Mouse (Mus musculus) forebrain, embryonic 11.5 days (tissue): ENCODE results near the gene Olfr366. TPM values are rescaled to one million over a fixed set of nuclear protein-coding genes. Genes with fewer than 3 reads are reported as not detected.
"Not testable (repeated sequence)": the region's sequence is repeated elsewhere in the genome, so short reads cannot be mapped to it uniquely, and the experiment has no call there.

Experiments used
- ATAC-seq: fragments of 200-750 bp; cut with Nextera tagmentation; replicated peaks from 2 replicates; pipeline ENCODE4 v1.8.0; 2017; ENCODE audit warnings: moderate TSS enrichment; ENCODE audit not compliant: low FRiP score
- DNase-seq: peaks from one replicate; pipeline ENCODE4 v3.0.0-alpha.2; 2017; ENCODE audit warnings: low spot score
- H3K27ac ChIP-seq: fragments of 300-500 bp; sonication (generic); 2 replicates; pipeline ENCODE4 v1.5.1; 2014; ENCODE audit warnings: low read depth, low read length
- H3K27me3 ChIP-seq: fragments of 300-500 bp; sonication (generic); 2 replicates; pipeline ENCODE4 v1.6.1; 2014; ENCODE audit warnings: mild to moderate bottlenecking, low read length, mixed read lengths; ENCODE audit not compliant: control insufficient read depth, insufficient read depth
- H3K36me3 ChIP-seq: fragments of 300-500 bp; sonication (generic); 2 replicates; pipeline ENCODE4 v1.6.1; 2014; ENCODE audit warnings: mild to moderate bottlenecking, low read length, moderate library complexity, mixed read lengths; ENCODE audit not compliant: control insufficient read depth, insufficient read depth
- H3K4me1 ChIP-seq: fragments of 300-500 bp; sonication (generic); replicated peaks from 2 replicates; pipeline ENCODE4 v1.6.1; 2014; ENCODE audit warnings: low read length, mixed read lengths; ENCODE audit not compliant: control insufficient read depth, insufficient read depth
- H3K4me2 ChIP-seq: fragments of 300-500 bp; sonication (generic); 2 replicates; pipeline ENCODE4 v1.6.1; 2014; ENCODE audit warnings: low read depth, mild to moderate bottlenecking, low read length, moderate library complexity, mixed read lengths; ENCODE audit not compliant: severe bottlenecking
- H3K4me3 ChIP-seq: fragments of 300-500 bp; sonication (generic); 2 replicates; pipeline ENCODE4 v1.5.1; 2014; ENCODE audit warnings: low read depth, low read length
- H3K9ac ChIP-seq: fragments of 300-500 bp; sonication (generic); 2 replicates; pipeline ENCODE4 v1.6.1; 2014; ENCODE audit warnings: low read length
- H3K9me3 ChIP-seq: fragments of 300-500 bp; sonication (generic); 2 replicates; pipeline ENCODE4 v1.6.1; 2016; ENCODE audit warnings: low read length, mixed read lengths; ENCODE audit not compliant: control insufficient read depth
- WGBS: fragments of 180-500 bp; shearing (Covaris S2); extraction: QIAGEN DNeasy Blood & Tissue Kit; methylation state at CpG from one replicate; pipeline ENCODE4 v1.1.7; 2014; 5-methylcytosine and 5-hydroxymethylcytosine counted together
- polyA plus RNA-seq: library from polyadenylated mRNA; unstranded; fragments of >200 nt; fragmentation: Nextera tagmentation; extraction: Ambion mirVana; gene quantifications from 2 replicates; pipeline ENCODE4 v1.2.1, GENCODE M21; 2014

Gene Olfr366
- polyA plus RNA-seq, result not detected in 2 replicates

DNA sequence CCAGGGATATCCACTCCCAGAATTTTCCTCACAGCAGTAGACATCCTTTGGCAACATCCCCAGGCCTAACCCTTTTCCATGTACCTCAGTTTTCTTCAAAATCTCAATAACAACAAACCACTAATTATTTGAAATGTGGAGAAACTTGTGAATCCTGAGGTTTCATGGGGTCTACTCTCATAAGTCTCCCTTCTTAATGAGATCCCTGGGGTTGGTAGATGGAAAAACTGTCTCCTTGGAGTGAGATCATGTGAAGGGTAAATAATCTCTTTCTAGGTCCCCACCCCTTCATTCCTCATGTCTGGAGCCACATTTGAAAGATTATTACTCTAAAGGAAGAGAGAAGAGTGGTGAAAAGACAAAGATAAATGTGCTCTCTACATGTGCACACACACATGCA is at the start of gene Olfr366:
Gene Olfr366, plus strand, starts transcription at position 301 of the 400 bp plus-strand sequence.
- Histone ChIP-seq H3K27ac (no peak within 1 kb of the TSS), H3K4me2 (no peak within 1 kb of the TSS), H3K9ac (no peak within 1 kb of the TSS), H3K4me3 (no peak within 1 kb of the TSS), H3K36me3 (no peaks in the 10 kb centered on the region), H3K27me3 (no peaks in the 10 kb centered on the region), H3K9me3 (no peaks in the 10 kb centered on the region; the same call in 1 of the 2 replicates), H3K4me1 (no peaks in the 10 kb centered on the region)
- ATAC-seq (no peak), DNase-seq (no peak)

DNA sequence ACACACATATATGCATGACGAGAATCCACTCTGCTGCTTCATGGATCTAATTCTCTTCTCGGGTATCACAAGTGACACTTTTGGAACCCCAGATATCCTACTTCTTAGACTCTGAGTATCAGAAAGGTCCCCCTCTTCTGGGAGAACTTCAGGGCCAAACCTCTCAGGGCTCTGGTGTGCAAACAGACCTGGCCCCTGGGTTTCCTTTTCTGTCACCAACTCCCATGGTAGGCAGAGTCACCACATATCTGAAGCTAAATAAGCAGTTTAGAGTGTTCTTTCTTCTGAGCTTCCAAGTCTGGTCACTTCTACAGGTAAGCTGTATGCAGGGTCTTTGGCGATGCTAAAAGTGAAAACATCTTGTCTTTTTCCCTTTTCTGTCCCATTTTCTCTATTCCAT is 23.5 kb upstream of the Olfr366 start, which contains the start of gene Olfr365:
Gene Olfr365, plus strand, starts transcription at position 301 of the 400 bp plus-strand sequence.
- Histone ChIP-seq H3K27ac (no peak within 1 kb of the TSS), H3K4me1 (no peaks in the 10 kb centered on the region), H3K4me2 (no peak within 1 kb of the TSS), H3K36me3 (no peaks in the 10 kb centered on the region), H3K9ac (no peak within 1 kb of the TSS), H3K4me3 (no peak within 1 kb of the TSS), H3K27me3 (no peaks in the 10 kb centered on the region), H3K9me3 (0 out of 2 replicates have a peak, but pooled peaks cover 4% of the 10 kb centered on the region)
- 68% methylated on average over 3 of the region's 3 CpGs for WGBS
- ATAC-seq (no peak), DNase-seq (no peak)

DNA sequence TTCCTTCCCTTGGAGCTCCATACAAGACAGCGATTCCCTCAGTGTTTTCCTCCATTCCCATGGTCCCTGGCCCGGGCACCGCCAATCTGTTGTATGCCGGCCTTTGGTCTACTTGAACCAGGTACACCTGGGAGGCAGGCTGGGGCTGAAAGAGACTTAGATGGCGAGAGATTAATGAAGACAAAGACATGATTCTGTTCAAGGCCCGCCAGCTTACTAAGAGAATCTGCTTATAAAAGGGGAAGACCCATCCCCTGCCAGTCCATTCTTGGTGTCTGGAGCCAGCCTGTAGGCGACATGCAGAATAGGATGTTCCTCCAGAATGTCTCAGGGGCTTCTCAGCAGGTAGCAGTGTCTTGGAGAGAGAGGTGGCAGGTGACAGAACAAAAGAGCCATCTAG is 50.4 kb downstream of the Olfr366 start:
- H3K27ac ChIP-seq, H3K4me3 ChIP-seq, H3K4me1 ChIP-seq, H3K9me3 ChIP-seq, DNase-seq, H3K36me3 ChIP-seq, H3K27me3 ChIP-seq, H3K4me2 ChIP-seq, ATAC-seq, H3K9ac ChIP-seq: not testable (repeated sequence)
- WGBS, result 77% methylated on average over 7 of the region's 7 CpGs

Other genes starting within 250 kb of the Olfr366 start
- gene Olfr357, start 217.7 kb upstream of the Olfr366 start, polyA plus RNA-seq, result not detected in 2 replicates
- not detected in 2 replicates for gene Olfr358, start 202.2 kb upstream of the Olfr366 start, polyA plus RNA-seq
- not detected in 2 replicates for gene Olfr360, start 145.8 kb upstream of the Olfr366 start, polyA plus RNA-seq
- not detected in 2 replicates for gene Olfr361, start 122.3 kb upstream of the Olfr366 start, polyA plus RNA-seq
- gene Olfr362, start 93.7 kb upstream of the Olfr366 start, polyA plus RNA-seq, result not detected in 2 replicates
- not detected in 2 replicates for gene Olfr364-ps1, start 72.3 kb upstream of the Olfr366 start, polyA plus RNA-seq
- not detected in 2 replicates for gene Olfr365, start 23.4 kb upstream of the Olfr366 start, polyA plus RNA-seq
- gene Olfr368, start 114.9 kb downstream of the Olfr366 start, polyA plus RNA-seq, result not detected in 2 replicates
- 65.0 and 71.7 TPM in 2 replicates for gene Pdcl, start 147.8 kb downstream of the Olfr366 start, polyA plus RNA-seq
- gene Rc3h2, start 211.3 kb downstream of the Olfr366 start, polyA plus RNA-seq, result 26.7 and 31.1 TPM in 2 replicates
- 13.3 and 15.4 TPM in 2 replicates for gene Zbtb26, start 231.6 kb downstream of the Olfr366 start, polyA plus RNA-seq
- gene Zbtb6, start 231.6 kb downstream of the Olfr366 start, polyA plus RNA-seq, result 8.0 and 8.5 TPM in 2 replicates
- 49.4 and 57.5 TPM in 2 replicates for gene Rabgap1, start 231.7 kb downstream of the Olfr366 start, polyA plus RNA-seq